Mouse (Mus musculus): ENCODE data around the gene Atg9b. TPM values are rescaled to one million over a fixed set of nuclear protein-coding genes. Genes with fewer than 3 reads are reported as not detected.

Atg9b gene
- total RNA-seq, 2 experiments from 2014 or later: 2.1 to 3.4 TPM

- intact Hi-C loops (cut with DNase I): no loop called here
- DNase-seq (ENCODE audit: low spot score in 2 of 2): no peak
Measured at GRCm38 (mm10) chr5:24334749-24335148, 57.2 kb downstream of the Atg9b start.

Other genes with a start within 250 kb of the Atg9b start
- 10 to 100 TPM in 1 of 2 experiments, 1 to 10 TPM in 1; 9.4 to 10.3 TPM for gene Nupl2, start 227.2 kb downstream of the Atg9b start, total RNA-seq (2021)
- 10 to 100 TPM; 19.9 to 22.1 TPM for gene Kcnh2, start 40.5 kb downstream of the Atg9b start, total RNA-seq (2021)
- gene Nos3, start 27.3 kb downstream of the Atg9b start, total RNA-seq (2021): 10 to 100 TPM; 10.2 to 12.1 TPM
- 10 to 100 TPM; 46.7 to 51.4 TPM for gene Abcb8, start 1.5 kb upstream of the Atg9b start, total RNA-seq (2021)
- not detected for gene Asic3, start 21.2 kb upstream of the Atg9b start, total RNA-seq (2021)
- gene Cdk5, start 31.4 kb upstream of the Atg9b start, total RNA-seq (2021): 100 to 1,000 TPM; 138 to 149 TPM
- gene Slc4a2, start 31.7 kb upstream of the Atg9b start, total RNA-seq (2021): 10 to 100 TPM; 26.8 to 31.9 TPM
- 100 to 1,000 TPM; 110 to 120 TPM for gene Fastk, start 53.1 kb upstream of the Atg9b start, total RNA-seq (2021)
- gene Tmub1, start 55.7 kb upstream of the Atg9b start, total RNA-seq (2021): 10 to 100 TPM; 30.4 to 31.2 TPM
- gene Agap3, start 60.0 kb upstream of the Atg9b start, total RNA-seq (2021): 100 to 1,000 TPM; 464 to 465 TPM
- under 1 TPM in 1 of 2 experiments, not detected in 1; 0.40 TPM for gene Gbx1, start 135.1 kb upstream of the Atg9b start, total RNA-seq (2021)
- gene Asb10, start 148.8 kb upstream of the Atg9b start, total RNA-seq (2021): under 1 TPM; 0.15 to 0.30 TPM
- gene 4931409K22Rik, start 164.7 kb upstream of the Atg9b start, total RNA-seq (2021): under 1 TPM in 1 of 2 experiments, not detected in 1; 0.13 TPM
- 10 to 100 TPM; 62.0 to 64.8 TPM for gene Abcf2, start 185.3 kb upstream of the Atg9b start, total RNA-seq (2021)
- 10 to 100 TPM; 65.1 to 73.8 TPM for gene Chpf2, start 194.6 kb upstream of the Atg9b start, total RNA-seq (2021)
- 100 to 1,000 TPM; 102 to 110 TPM for gene Smarcd3, start 232.3 kb upstream of the Atg9b start, total RNA-seq (2021)

Measured in left cerebral cortex, postnatal 14 days (tissue).